Mouse (Mus musculus) telencephalon, adult 2 months (tissue): ENCODE measurements around the gene Zeb2.
A peak's percentile ranks its signal among the peaks of the same experiment; 100 is the strongest.

Experiments
- DNase-seq: peaks from one replicate; pipeline ENCODE4 v3.0.0-alpha.2; 2011; ENCODE audit warnings: low read depth, low spot score

Gene Zeb2

DNA sequence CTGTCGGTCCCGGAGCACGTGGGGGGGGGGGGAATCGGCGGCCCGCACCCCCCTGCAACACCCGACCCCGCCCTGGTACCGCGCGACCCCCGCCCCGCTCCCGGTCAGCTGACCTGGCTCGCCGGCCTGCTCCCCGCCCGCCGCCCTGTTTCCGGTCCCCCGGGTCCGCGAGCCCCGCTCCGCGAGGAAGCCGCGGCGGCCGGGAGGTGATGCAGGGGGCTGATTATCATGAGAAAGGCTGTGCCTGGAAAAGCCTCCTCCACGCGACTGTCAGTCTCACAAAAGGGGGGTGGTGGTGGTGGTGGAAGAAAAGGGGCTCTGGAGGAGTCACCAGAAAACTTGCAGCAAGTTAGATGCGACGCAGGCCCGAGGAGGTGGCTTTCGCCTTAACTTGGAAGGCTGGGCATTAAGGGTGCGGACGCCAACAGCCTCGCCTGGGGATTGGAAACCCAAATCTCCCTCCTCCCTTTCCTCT, at the start of gene Zeb2:
Gene Zeb2 (minus strand): TSS at position 309 of the 475 bp plus-strand sequence.
- DNase-seq: peak; percentile 58

GRCm38 (mm10) chr2:45158785-45159184, 41.6 kb upstream of the Zeb2 start:
- DNase-seq: no peak

- DNase-seq: no peak
Observed at GRCm38 (mm10) chr2:45158351-45158782, 41.2 kb upstream of the Zeb2 start.

DNA sequence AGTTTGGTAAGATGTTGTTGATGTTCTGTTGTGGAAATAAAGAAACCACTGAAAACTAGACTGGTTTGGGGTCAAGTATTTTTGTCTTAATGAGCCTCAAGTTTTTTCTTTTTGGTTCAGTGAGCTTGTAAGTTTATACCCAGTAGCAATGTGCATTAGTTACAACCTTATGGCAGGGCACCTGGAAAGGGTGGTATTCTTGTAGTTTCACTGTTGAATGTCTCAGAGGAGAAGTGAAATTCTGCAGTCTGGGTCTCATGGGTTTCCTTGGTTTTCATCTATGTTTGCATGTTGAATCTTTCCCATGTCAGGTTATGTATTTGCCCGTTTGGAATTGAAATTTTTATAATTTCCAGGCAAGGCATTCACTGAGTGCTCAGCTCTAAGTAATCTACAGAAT, 36.1 kb upstream of the Zeb2 start:
- DNase-seq: no peak

GRCm38 (mm10) chr2:45143162-45143561, 26.0 kb upstream of the Zeb2 start:
- no peak for DNase-seq

GRCm38 (mm10) chr2:45138906-45139305, 21.7 kb upstream of the Zeb2 start:
- no peak for DNase-seq

DNA sequence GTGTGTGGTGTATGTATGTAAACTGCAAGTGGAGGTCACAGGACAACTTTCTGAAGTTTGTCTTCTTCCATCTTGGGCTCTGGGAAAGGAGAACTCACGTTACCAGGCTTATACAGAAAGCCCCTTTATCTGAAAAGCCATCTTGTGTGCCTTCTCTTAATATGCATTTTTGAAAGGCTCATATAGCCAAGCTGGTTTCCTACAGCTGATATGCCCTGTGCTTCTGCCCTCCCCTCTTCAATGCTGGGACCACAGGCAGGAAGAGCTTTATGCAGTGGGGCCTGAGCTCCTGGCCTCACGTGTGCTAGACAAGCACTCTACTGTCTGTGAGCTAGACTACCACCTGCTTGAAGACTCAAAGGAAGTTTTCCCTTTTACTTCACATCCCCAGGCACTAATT, 19.6 kb upstream of the Zeb2 start:
- DNase-seq: no peak

DNA sequence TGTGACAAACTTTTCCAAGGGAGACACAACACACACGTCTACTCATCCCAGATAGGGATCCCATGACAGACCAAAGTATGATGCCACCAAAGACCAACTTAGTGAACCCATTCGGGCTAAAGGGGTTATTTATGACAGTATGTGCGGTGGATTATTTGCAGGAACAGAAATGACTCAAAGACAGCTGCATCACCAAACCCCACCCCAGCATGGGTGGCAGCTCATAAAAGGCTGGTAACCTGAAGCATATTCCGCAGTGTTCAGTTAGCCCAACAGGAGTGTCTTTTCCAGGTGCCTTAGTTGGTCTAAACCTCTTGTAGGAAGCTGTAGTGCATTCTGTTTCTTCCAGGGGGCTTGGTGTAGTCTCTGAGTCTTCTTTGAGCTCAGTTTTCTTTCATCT, 16.0 kb upstream of the Zeb2 start:
- no peak for DNase-seq

DNA sequence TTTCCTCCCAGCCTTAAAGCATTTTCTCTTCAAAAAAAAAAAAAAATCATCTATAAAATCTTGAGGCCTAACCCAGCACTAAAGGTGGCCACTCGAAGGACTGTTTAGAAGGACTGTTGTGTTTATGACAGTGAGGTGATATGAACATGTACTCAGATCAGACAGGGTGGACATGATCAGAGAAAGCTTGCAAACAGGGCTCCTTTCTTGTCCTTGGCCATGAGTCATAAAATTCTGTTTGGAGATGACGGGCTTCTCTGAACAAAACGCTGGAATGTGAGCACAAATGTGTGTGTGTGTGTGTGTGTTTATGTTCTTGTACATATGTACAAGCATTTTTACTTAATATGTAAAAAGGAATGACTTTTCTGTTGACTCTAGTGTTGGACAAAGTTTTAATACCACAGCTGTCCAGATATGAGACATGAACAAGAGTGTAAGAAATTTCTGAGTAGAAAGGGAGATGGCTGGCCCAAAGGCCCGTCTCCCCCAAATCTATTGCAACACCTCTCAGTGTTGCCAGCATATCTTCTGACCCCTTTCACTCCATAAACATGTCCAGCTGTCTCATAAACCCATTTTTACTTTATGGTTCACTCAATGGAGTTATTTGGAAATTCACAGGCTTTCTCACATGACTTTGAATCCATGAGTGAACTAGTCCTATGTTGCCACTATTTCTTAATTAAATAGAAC, 13.4 kb upstream of the Zeb2 start:
- no peak for DNase-seq

DNA sequence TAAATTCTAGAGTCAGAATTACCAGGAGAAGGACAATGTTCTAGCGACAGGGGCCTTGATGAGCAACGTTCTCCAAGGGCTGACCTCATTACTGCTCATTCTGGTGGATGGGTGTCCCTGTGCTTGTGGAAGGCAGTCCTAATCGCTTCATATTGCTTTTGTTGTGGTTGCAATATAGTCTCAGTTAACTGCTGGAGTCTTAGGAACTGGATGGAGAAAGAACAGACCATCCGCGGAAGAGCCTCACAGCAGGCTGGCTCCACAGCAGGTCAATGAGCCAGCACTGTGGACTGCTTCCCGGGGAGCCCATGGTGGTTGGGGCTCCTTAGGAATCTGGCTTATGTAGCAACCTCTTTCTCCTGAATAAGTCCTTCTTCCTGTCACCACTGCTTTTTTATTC, 12.4 kb upstream of the Zeb2 start:
- DNase-seq: no peak

GRCm38 (mm10) chr2:45128696-45129095, 11.5 kb upstream of the Zeb2 start:
- no peak for DNase-seq

GRCm38 (mm10) chr2:45126401-45126800, 9.2 kb upstream of the Zeb2 start:
- no peak for DNase-seq

- no peak for DNase-seq
Observed at GRCm38 (mm10) chr2:45125181-45125580, 8.0 kb upstream of the Zeb2 start.

DNA sequence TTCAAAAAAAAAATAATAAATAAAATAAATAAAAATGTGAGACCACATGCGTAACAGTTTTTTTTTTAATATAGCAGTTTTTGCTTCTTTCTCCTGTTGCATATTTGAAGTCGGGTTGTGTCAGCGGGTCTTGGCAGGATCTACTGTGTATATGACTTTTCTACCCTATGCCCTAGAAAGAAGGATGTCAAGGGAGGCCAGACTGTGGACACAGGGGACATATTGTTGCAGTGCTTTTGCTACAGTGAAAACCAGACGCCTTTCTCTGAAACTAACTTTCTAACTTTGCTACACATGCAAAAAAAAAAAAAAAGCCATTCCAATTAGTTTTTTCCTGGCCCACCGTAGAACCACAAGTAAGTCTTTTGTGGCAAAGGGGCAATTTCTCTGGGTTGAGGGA, 6.3 kb upstream of the Zeb2 start:
- no peak for DNase-seq

GRCm38 (mm10) chr2:45118121-45118520, 926 bp upstream of the Zeb2 start:
- DNase-seq: no peak

- DNase-seq: no peak
Observed at GRCm38 (mm10) chr2:45117592-45117991, 397 bp upstream of the Zeb2 start.

DNA sequence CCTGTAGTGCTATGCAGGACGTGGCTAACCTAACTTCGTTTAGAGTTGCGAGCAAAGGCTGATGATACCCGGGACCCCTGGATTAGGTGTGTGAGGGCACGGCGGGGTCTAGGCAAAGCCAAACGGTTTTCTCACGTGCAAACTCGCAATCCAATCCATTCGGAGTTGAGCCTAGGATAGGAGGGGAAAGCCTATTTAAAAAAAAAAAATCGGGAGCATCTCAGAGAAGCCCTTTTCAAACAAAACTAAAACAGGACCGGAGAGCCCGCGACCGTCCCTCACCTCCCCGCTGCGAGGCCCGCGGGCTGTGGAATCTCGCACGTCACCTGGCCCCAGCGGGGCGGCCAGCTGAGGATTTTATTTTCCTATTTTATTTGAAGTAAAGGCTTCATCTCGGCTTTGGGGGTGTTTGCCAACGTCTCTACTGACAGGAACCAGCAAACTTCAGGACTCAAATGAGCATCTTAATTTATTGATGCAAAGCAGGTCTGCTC, 617 bp downstream of the Zeb2 start:
- DNase-seq: peak; percentile 12

- peak; percentile 26 for DNase-seq
Observed at GRCm38 (mm10) chr2:45115720-45116495, 1.3 kb downstream of the Zeb2 start.

DNA sequence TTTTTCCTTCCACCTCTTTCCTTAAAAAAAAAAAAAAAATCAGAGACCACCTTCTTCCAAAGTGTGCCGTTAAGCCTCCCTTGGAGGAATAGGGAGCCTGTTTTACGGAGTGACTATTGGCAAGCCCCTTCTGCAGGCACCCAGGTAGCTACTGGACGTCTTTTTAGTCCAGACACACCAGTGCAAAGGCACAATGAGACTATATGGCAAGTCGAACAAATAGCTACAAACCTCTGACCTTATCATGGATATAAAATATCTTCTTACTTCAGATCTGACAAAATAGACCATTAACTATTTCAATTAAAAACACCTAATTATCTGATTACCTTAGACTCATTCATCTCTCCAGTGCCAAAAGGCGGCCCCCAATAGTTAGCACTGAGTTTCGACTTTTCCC, 2.0 kb downstream of the Zeb2 start:
- DNase-seq: no peak

GRCm38 (mm10) chr2:45114596-45114995, 2.6 kb downstream of the Zeb2 start:
- no peak for DNase-seq

DNA sequence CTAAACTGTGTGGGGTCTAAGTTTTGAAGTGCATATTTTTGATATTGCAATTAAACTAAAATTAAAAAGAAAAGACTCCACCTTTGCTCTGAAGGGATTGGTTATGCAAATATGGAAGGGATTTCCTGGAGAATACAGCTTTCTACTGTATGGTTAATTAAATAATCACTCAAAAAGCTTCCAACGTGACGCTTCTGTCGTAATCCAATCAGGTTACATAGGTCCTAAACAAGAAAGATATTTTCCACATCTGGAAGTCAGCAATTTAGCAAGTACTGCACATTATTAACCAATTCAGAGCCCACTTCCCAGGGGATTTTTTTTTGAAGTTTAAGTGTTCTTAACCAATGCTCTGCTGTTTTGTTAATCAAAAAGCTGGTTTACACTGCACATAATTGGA, 3.3 kb downstream of the Zeb2 start:
- DNase-seq: no peak

DNA sequence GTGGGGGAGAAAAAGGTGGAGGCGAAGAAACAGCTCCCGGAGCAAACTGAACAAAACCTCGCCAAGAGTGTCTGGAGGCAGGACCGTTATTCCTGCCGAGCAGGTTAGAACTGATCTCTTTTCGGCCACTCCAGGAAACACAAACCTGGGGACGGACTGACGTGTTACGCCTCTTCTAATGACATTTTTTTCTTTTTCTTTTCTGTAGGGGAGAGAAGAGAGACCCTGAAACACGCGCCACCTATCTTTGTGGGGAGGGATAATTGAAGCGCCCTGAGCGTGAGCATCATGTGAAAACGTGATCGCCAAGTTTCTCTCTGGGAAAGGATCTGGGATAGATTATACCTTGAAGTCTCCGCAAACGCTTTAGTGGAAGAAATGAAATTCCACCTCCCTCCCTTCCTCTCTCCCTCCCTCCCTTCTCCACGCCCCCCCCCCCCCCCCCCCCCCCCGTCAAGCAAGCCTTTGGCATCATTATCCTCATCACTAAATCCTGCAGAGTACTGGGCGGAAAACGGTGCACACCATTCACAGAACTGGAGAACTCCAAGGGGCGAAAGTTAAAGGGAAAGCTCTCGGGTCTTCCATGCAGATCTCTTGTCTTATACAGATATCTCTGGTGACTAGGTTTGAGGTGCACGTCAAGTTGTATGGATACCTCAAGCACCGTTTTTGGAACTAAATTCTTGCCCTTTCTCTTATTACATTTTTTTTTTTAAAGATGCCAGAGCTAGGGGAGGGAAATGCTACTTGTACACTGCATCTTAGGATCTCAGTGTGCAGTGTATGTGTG, 4.1 kb downstream of the Zeb2 start:
- DNase-seq: peak; percentile 79
